Mouse (Mus musculus): ENCODE results near the gene Fbxw4.

Gene Fbxw4

GRCm38 (mm10) chr19:45610823-45611222 is 49.3 kb downstream of the Fbxw4 start:
- peak; percentile 37 to 54 for DNase-seq

- no peak for DNase-seq
Measured at GRCm38 (mm10) chr19:45608648-45609339, 51.3 kb downstream of the Fbxw4 start.

- DNase-seq: no peak
Measured at GRCm38 (mm10) chr19:45607479-45607878, 52.6 kb downstream of the Fbxw4 start.

- DNase-seq: peak; percentile 32 to 40
Measured at GRCm38 (mm10) chr19:45606701-45607100, 53.4 kb downstream of the Fbxw4 start.

GRCm38 (mm10) chr19:45602606-45603005 is 57.5 kb downstream of the Fbxw4 start:
- no peak for DNase-seq

GRCm38 (mm10) chr19:45597106-45597505 is 63.0 kb downstream of the Fbxw4 start:
- DNase-seq: no peak

- DNase-seq: no peak
Measured at GRCm38 (mm10) chr19:45596434-45596833, 63.7 kb downstream of the Fbxw4 start.

GRCm38 (mm10) chr19:45596019-45596418 is 64.1 kb downstream of the Fbxw4 start:
- no peak for DNase-seq

- no peak for DNase-seq
Measured at GRCm38 (mm10) chr19:45595481-45595880, 64.6 kb downstream of the Fbxw4 start.

GRCm38 (mm10) chr19:45594079-45594478 is 66.0 kb downstream of the Fbxw4 start:
- no peak for DNase-seq

- DNase-seq: peak; percentile 27 to 37
Measured at GRCm38 (mm10) chr19:45592916-45593315, 67.2 kb downstream of the Fbxw4 start.

- DNase-seq: peak in 1 of 2 experiments; percentile 37
Measured at GRCm38 (mm10) chr19:45591704-45592103, 68.4 kb downstream of the Fbxw4 start.

- DNase-seq: no peak
Measured at GRCm38 (mm10) chr19:45589761-45590160, 70.4 kb downstream of the Fbxw4 start.

GRCm38 (mm10) chr19:45587509-45588292 is 72.4 kb downstream of the Fbxw4 start:
- DNase-seq: no peak

- no peak for DNase-seq
Measured at GRCm38 (mm10) chr19:45586850-45587249, 73.3 kb downstream of the Fbxw4 start.

- DNase-seq: no peak
Measured at GRCm38 (mm10) chr19:45584856-45585620, 75.1 kb downstream of the Fbxw4 start.

- DNase-seq: no peak
Measured at GRCm38 (mm10) chr19:45583136-45583535, 77.0 kb downstream of the Fbxw4 start.

GRCm38 (mm10) chr19:45582161-45582560 is 78.0 kb downstream of the Fbxw4 start:
- DNase-seq: no peak

- DNase-seq: peak; percentile 31 to 39
Measured at GRCm38 (mm10) chr19:45581257-45581656, 78.9 kb downstream of the Fbxw4 start.

GRCm38 (mm10) chr19:45580235-45580634 is 79.9 kb downstream of the Fbxw4 start:
- DNase-seq: no peak

- DNase-seq: no peak
Measured at GRCm38 (mm10) chr19:45579416-45579815, 80.7 kb downstream of the Fbxw4 start.

- DNase-seq: no peak
Measured at GRCm38 (mm10) chr19:45578976-45579375, 81.1 kb downstream of the Fbxw4 start.

GRCm38 (mm10) chr19:45577141-45577750 is 82.9 kb downstream of the Fbxw4 start:
- no peak for DNase-seq

All from cerebellum, postnatal 36 days (tissue).